Mouse (Mus musculus) large intestine, adult 2 months (tissue): ENCODE results near the gene Gm13276. TPM values are rescaled to one million over a fixed set of nuclear protein-coding genes. Genes with fewer than 3 reads are reported as not detected.

ENCODE experiments used
- polyA plus RNA-seq: library from polyadenylated mRNA; depleted of rRNA; stranded (reverse); fragments of >200 nt; gene quantifications from 2 replicates; pipeline ENCODE4 v1.2.3, GENCODE M21; 2012; rRNA removed

Gene Gm13276
- polyA plus RNA-seq, 1 experiment: not detected

Other genes with a start within 250 kb of the Gm13276 start
- not detected in 2 replicates for gene Ifna15, start 227.5 kb upstream of the Gm13276 start, polyA plus RNA-seq
- gene Ifna14, start 213.9 kb upstream of the Gm13276 start, polyA plus RNA-seq: not detected in 2 replicates
- not detected in 2 replicates for gene Ifna9, start 193.3 kb upstream of the Gm13276 start, polyA plus RNA-seq
- not detected in 2 replicates for gene Ifna12, start 182.3 kb upstream of the Gm13276 start, polyA plus RNA-seq
- gene C87499, start 151.3 kb upstream of the Gm13276 start, polyA plus RNA-seq: not detected in 2 replicates
- not detected in 2 replicates for gene Ifna13, start 141.2 kb upstream of the Gm13276 start, polyA plus RNA-seq
- gene Ifna16, start 108.8 kb upstream of the Gm13276 start, polyA plus RNA-seq: not detected in 2 replicates
- gene Ifna2, start 101.8 kb upstream of the Gm13276 start, polyA plus RNA-seq: not detected in 2 replicates
- gene Ifnab, start 94.3 kb upstream of the Gm13276 start, polyA plus RNA-seq: not detected in 2 replicates
- gene Gm26566, start 63.9 kb upstream of the Gm13276 start, polyA plus RNA-seq: 0.15 and 0.21 TPM in 2 replicates
- 7.2 and 12.3 TPM in 2 replicates for gene Klhl9, start 63.2 kb upstream of the Gm13276 start, polyA plus RNA-seq
- gene Gm13271, start 30.8 kb upstream of the Gm13276 start, polyA plus RNA-seq: not detected in 2 replicates
- gene Gm13283, start 25.6 kb upstream of the Gm13276 start, polyA plus RNA-seq: not detected in 2 replicates
- not detected in 2 replicates for gene Gm13290, start 11.9 kb upstream of the Gm13276 start, polyA plus RNA-seq
- gene Gm13289, start 8.8 kb upstream of the Gm13276 start, polyA plus RNA-seq: not detected in 2 replicates
- not detected in 2 replicates for gene Gm13272, start 5.9 kb upstream of the Gm13276 start, polyA plus RNA-seq
- not detected in 2 replicates for gene Ifnz, start 3.6 kb upstream of the Gm13276 start, polyA plus RNA-seq
- gene Gm13277, start 2.9 kb downstream of the Gm13276 start, polyA plus RNA-seq: not detected in 2 replicates
- not detected in 2 replicates for gene Gm13278, start 5.8 kb downstream of the Gm13276 start, polyA plus RNA-seq
- gene Gm13275, start 8.8 kb downstream of the Gm13276 start, polyA plus RNA-seq: not detected in 2 replicates
- not detected in 2 replicates for gene Gm13279, start 11.7 kb downstream of the Gm13276 start, polyA plus RNA-seq
- not detected in 2 replicates for gene Gm13285, start 14.0 kb downstream of the Gm13276 start, polyA plus RNA-seq
- gene Gm13287, start 17.5 kb downstream of the Gm13276 start, polyA plus RNA-seq: not detected in 2 replicates
- gene Gm13288, start 19.8 kb downstream of the Gm13276 start, polyA plus RNA-seq: not detected in 2 replicates
- gene Ifna7, start 30.5 kb downstream of the Gm13276 start, polyA plus RNA-seq: not detected in 2 replicates
- gene Ifna11, start 34.2 kb downstream of the Gm13276 start, polyA plus RNA-seq: not detected in 2 replicates
- not detected in 2 replicates for gene Ifna6, start 41.7 kb downstream of the Gm13276 start, polyA plus RNA-seq
- not detected in 2 replicates for gene Ifna5, start 49.8 kb downstream of the Gm13276 start, polyA plus RNA-seq
- gene Ifna4, start 56.2 kb downstream of the Gm13276 start, polyA plus RNA-seq: not detected in 2 replicates
- not detected in 2 replicates for gene Ifna1, start 64.4 kb downstream of the Gm13276 start, polyA plus RNA-seq
- not detected in 2 replicates for gene Ifne, start 94.5 kb downstream of the Gm13276 start, polyA plus RNA-seq